Mouse (Mus musculus) spleen, postnatal 14 days (tissue): Measurements from ENCODE around the gene Ltb4r1.
A peak's percentile ranks its signal among the peaks of the same experiment; 100 is the strongest.

Source experiments
- DNase-seq, 2 experiments: peaks; one replicate each; pipeline ENCODE4 v3.0.0; 2021 to 2022; ENCODE audit warnings: low spot score in 2 of 2

Gene Ltb4r1

DNA sequence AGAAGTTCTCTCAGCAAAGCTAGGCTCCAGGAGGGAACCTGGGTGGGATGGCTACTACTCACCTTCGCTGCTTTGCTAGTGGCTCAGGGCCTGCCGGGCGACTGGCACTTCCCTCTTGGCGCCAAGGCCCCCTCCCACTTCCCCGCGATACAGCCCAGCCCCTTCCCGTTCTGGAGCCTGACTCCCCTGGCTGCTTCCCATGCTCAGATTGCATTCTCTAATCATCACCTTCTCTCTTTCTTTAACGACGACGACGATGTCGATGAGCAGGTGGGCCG is 18.1 kb downstream of the Ltb4r1 start, which contains the start of gene Adcy4:
TSS of gene Adcy4 (minus strand) at position 138 of the 278 bp plus-strand sequence.
- peak in 1 of 2 experiments; percentile 1 for DNase-seq

DNA sequence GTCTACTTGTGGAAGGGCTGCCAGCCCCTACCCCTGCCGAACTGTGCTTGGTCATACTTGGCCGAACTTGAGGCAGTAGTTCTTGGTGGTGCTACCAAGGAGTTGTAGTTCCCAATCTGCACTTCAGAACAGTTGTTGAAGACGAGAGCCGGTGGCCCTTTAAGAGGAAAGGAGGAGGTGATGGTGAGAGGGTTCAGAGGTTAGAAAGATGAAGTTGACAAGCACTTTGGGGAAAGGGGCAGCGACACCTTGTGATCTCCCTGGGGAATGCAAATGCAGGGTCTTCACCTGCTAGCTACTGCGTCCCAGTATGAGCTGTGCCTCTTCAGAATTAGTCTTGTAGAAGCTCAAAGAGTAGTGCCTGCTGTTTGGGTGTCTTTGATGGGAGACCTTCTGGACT is 19.4 kb downstream of the Ltb4r1 start:
- DNase-seq = peak in 1 of 2 experiments; percentile 0

DNA sequence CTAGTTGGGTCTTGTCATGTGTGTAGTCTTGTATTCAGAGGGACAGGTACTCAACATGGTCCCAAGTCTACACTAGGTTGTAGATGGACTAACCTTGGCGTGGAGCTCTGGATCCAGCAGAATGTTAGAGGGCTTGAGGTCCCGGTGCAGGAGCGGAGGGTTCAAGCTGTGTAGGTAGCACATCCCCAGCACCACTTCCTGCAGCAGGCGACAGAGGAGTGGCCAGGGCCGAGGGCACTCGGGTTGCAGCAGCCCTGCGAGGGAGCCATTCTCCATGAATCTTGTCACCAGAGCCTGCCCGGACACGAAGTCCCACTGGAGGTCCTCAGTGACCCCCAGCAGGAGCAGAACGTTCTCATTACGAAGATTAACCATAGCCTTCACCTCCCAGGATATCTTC is 22.0 kb downstream of the Ltb4r1 start:
- no peak for DNase-seq

DNA sequence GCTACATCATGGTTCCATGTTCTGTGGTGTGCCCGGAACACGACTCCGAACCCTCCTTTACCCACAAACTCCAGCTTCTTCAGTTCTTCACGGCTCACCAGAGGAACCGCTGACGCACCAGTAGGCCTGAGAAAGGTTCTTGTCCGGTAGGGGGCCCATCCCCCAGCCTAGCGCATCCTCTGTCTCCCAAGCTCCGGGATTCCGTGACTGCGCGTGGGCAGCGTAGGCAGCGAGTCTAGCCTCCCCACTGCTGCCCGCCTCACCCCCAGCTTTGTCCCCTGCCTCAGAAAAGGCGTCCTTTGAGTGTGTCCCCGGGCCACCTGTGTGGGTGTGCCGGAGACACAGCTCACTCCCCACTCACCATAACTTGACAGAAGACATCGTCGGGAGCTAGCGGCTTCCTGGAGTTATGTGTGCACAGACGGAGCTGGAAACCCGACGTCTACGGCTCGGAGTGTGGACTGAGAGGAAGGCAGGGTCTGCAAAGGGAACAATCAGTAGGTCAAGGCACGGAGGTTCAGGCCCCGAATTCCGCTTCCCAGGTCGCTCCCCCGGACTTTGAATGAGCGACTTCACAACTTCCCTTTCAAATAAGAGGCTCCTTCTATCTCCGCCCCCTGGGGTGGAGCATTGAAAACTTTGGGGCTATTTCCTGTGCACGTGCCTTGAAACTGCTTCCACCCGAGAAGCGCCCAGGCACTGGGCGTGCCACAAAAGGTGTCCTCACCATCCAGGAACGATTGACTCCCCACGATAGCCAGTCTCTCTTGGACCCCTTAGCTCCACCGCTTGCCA is 22.7 kb downstream of the Ltb4r1 start, which contains the start of gene Ripk3:
TSS of gene Ripk3 (minus strand) at position 610 of the 795 bp plus-strand sequence.
- peak in 1 of 2 experiments; percentile 34 for DNase-seq

DNA sequence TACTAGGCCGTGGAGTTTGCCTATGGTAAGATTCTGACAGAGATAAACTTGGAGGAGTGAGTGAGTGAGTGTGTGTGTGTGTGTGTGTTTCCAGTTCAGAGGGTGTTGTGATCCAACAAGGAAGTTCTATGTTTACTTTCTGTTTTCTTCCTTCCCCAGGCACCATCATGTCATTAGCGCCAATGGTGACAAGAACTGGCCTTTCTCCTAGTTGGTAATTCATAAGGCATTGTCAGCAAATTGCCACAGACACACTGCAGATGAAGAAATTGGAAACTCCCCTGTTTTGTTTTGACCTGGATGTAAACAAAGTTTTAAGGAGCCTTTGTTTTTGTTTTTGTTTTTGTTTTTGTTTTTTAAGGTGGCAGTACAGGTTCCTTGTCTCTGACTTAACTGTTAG is 27.7 kb downstream of the Ltb4r1 start:
- DNase-seq = no peak

DNA sequence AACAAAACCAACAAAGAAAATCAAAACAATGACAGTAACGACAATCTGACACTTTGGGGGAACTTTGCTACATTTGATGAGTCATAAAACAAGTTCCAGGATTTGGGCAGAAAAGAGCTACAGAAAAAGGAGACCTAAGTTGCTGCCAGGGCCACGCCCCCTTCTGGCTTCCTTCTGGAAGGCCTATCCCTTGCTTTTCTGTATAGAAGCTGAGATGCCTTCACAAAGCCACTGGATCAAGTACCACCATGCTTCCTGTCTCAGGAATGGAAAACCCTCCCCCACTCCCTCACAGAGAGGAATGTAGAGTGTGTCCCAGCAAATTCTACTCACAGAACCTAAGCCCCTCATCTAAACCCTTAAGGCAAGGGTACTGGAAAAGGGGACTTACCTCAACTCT is 28.2 kb downstream of the Ltb4r1 start:
- DNase-seq = no peak

DNA sequence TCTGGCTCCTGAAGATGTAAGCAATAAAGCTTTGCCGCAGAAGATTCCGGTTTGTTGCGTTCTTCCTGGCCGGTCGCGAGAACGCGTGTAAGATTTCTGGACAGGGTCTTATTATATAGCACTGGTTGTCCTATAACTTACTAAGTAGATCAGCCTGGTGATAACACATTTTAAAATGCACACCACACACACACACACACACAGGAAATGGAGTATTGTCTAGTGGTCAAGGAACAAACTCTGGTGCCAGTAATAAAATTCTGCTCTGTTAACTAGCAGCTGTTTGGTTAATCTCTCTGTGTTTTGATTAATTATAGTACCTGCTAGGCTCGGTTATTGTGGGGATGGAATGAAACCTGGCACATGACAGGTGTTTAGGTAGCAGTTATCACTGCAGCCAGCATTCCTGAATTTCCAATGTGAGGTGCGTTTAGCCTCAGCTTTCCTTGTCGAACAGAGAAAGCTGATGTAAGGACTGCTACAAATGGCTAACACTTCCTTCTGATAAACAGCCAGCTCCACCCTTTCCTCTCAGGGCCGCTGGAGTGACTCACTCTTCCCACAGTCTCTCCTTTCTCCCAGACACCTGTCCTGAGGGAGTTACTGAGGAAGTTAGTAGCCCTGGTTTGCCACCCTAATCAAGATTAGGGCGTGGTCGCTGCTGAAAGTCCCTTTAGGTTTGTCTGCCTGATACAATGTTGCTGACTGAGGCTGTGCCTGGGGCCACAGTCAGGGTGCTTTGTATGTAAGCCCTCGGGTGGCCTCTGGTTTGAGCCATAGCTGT is 29.8 kb downstream of the Ltb4r1 start:
- no peak for DNase-seq

DNA sequence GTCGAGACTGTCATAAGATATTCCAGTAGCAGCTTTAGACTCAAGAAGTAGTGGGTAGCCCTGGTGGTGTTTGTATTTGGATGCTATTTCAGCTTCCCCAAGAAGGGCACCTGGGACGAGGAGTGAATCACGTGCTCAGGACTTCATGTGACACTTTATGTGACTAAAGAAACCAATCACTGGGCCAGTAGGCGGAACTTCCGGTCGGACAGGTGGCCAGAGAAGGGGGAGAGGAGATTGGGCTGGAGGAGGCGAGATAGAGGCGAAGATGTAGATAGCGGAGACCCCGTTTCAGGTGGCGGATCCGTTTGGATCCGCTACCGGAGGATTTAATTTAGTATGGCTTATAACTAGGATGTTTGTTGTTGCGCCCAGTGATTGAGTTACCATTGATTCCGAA is 49.1 kb downstream of the Ltb4r1 start:
- DNase-seq = no peak

DNA sequence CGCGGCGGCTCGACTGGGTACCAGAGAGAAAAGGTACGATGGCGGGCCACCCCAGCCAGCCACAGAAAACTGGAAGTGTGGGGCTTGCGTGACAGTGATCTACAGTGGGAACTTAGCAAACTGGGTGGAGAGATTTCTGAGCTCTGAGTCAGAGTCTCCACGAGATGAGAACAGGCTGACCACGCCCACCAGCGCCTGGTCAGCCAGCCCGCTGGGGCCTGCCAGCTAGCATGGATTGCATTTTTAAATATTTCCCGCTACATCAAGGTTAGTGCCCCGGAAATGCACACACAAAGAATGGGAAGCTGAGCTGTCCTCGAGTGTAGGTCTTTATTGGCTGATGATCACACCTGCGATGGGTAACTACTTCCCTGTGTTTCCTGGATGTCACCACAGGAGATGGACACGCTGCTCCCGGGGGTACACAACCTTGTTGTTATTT is 49.6 kb downstream of the Ltb4r1 start:
- no peak for DNase-seq
